Mouse (Mus musculus) inflammation-experienced regulatory T-cells, adult 16 weeks (primary cell): ENCODE data around the gene Htr7. TPM values are rescaled to one million over a fixed set of nuclear protein-coding genes. Genes with fewer than 3 reads are reported as not detected.

Experiments used
- polyA plus RNA-seq: library from polyadenylated mRNA; unstranded; fragments of 100-300 nt; shearing (Covaris generic); gene quantifications from one replicate; pipeline ENCODE4 v1.2.1, GENCODE M21; 2017

The Htr7 gene
- not detected for polyA plus RNA-seq

GRCm38 (mm10) chr19:36057231-36057811, at the start of gene Htr7:
Htr7 (minus strand) TSS chr19:36057507.

GRCm38 (mm10) chr19:36083262-36084225, 26.2 kb upstream of the Htr7 start, which contains the start of gene Rpp30:
Rpp30 (plus strand) TSS chr19:36083716.

Other genes with a start within 250 kb of the Htr7 start
- 48.9 TPM for gene Rpp30, start 26.2 kb upstream of the Htr7 start, polyA plus RNA-seq
- not detected for gene Ankrd1, start 62.6 kb upstream of the Htr7 start, polyA plus RNA-seq